9 mouse cellular contexts compared by ENCODE assay signal in the genomic region with DNA sequence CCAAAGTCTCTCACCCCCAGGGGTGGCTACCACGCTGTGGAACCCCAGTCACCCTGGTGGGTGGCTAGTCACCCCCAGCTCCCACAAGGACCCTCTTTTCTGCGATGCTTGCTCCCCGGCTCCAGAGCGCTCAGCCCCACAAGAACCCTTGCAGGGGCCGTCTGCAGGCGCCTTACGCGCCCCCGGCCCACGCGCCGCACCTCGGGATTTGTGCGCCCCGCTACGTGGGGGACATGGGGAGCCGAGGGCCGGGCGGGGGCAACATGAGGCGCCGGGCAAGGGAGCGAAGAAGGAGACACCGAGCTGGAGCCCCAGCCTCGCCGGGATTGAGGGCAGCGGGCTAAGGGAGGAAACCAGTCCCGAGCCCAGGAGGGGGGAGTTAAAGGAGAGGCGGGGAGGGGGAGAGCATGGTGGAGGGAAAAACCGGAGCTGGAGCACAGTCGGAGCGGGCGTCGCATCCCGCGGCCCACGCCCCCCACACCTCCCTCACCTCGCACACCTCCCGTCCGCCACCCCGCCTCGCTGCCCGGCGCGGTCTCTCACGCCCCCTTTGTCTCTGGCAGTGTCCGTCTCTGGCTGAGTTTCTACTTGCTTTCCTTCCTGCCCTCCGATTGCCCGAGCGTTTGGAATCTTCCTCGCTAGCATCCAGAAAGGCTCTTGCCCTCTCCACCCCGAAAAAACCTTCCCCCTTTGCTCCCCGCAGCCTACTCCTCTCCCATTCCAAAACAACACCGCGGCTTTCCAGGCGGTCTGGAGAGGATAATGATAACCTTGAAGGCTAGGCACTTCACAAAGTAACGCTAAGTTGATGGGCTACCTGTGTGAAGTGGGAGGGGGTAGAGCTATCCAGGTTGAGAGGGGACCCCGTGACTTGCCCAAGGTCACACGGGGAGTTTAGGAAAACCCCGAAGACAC. TPM values are rescaled to one million over a fixed set of nuclear protein-coding genes. Genes with fewer than 3 reads are reported as not detected.
A peak's percentile ranks its signal among the peaks of the same experiment; 100 is the strongest.
DNase-seq lines count a peak whose midpoint lies in the region; ATAC-seq lines count a peak whose summit lies in the region.
"Had no signal": no experiment of that assay in that cellular context is flagged by ENCODE, and none has a peak within 500 bp of the region (broad histone marks: within the 10 kb centered on the region; RNA-seq: fewer than 3 reads in every experiment).

A gene (minus strand): TSS at position 355 of the 915 bp plus-strand sequence.

- peak; percentile 68 for ATAC-seq in kidney, embryonic 14.5 days (ENCODE audit: low FRiP score, low TSS enrichment)
- no peak for ATAC-seq in heart, embryonic 13.5 days (ENCODE audit: extremely low read depth, insufficient number of reproducible peaks, low FRiP score, low TSS enrichment)
- peak; percentile 73 for ATAC-seq in midbrain, embryonic 13.5 days
- no peak for ATAC-seq in erythroblast, adult 5-6 weeks (replicated peaks; ENCODE audit: low FRiP score, poor library complexity, severe bottlenecking)

- DNase-seq in kidney, adult 9 months: no peak
- DNase-seq in embryo, embryonic 10 days (ENCODE audit: low spot score): peak; percentile 86
- peak in 1 of 2 experiments; percentile 39 for DNase-seq in layer of hippocampus, postnatal 25 days (ENCODE audit: extremely low spot score in 1 of 2, low spot score in 1 of 2)
- DNase-seq in thymus, postnatal 0 days (ENCODE audit: low spot score): no peak

- under 1% methylated on average over 52 of the region's 59 CpGs for WGBS in kidney, embryonic 14.5 days
- under 1% methylated on average over 40 of the region's 59 CpGs for WGBS in heart, embryonic 13.5 days
- under 1% methylated on average over 54 of the region's 59 CpGs for WGBS in midbrain, embryonic 13.5 days

- peaks cover 5% of the 10 kb centered on the region; the same call in 1 of the 2 replicates for H3K27me3 ChIP-seq in kidney, embryonic 14.5 days (ENCODE audit: control insufficient read depth, insufficient read depth, low read length)
- H3K27me3 ChIP-seq in heart, embryonic 13.5 days (replicated peaks): peaks cover 28% of the 10 kb centered on the region
- H3K27me3 ChIP-seq in midbrain, embryonic 13.5 days: no peaks in the 10 kb centered on the region

- peak within 1 kb of the TSS; percentile 89 for H3K9ac ChIP-seq in kidney, embryonic 14.5 days (ENCODE audit: low read depth, low read length)
- H3K9ac ChIP-seq in heart, embryonic 13.5 days: peak within 1 kb of the TSS; percentile 94
- H3K9ac ChIP-seq in midbrain, embryonic 13.5 days (replicated peaks): peak within 1 kb of the TSS; percentile 99

- H3K36me3 ChIP-seq in kidney, embryonic 14.5 days (ENCODE audit: control insufficient read depth, insufficient read depth, low read length): peaks cover 26% of the 10 kb centered on the region
- H3K36me3 ChIP-seq in heart, embryonic 13.5 days: peaks cover 52% of the 10 kb centered on the region
- H3K36me3 ChIP-seq in midbrain, embryonic 13.5 days: peaks cover 41% of the 10 kb centered on the region

- no peaks in the 10 kb centered on the region for H3K9me3 ChIP-seq in kidney, embryonic 14.5 days (ENCODE audit: control insufficient read depth, low read length)
- no peaks in the 10 kb centered on the region for H3K9me3 ChIP-seq in heart, embryonic 13.5 days
- H3K9me3 ChIP-seq in midbrain, embryonic 13.5 days: no peaks in the 10 kb centered on the region

- peak within 1 kb of the TSS; percentile 42; the same call in 1 of the 2 replicates for H3K27ac ChIP-seq in kidney, embryonic 14.5 days (ENCODE audit: low read depth, low read length)
- peak within 1 kb of the TSS; percentile 98 for H3K27ac ChIP-seq in heart, embryonic 13.5 days (replicated peaks)
- peak within 1 kb of the TSS; percentile 92 for H3K27ac ChIP-seq in midbrain, embryonic 13.5 days
- H3K27ac ChIP-seq: macrophage had no signal

- peak within 1 kb of the TSS; percentile 69 for H3K4me3 ChIP-seq in kidney, embryonic 14.5 days (ENCODE audit: low read length)
- H3K4me3 ChIP-seq in heart, embryonic 13.5 days: peak within 1 kb of the TSS; percentile 76
- H3K4me3 ChIP-seq in midbrain, embryonic 13.5 days (replicated peaks): peak within 1 kb of the TSS; percentile 94

- H3K4me1 ChIP-seq in kidney, embryonic 14.5 days (ENCODE audit: control insufficient read depth, insufficient read depth, low read length): peaks cover 30% of the 10 kb centered on the region
- H3K4me1 ChIP-seq in heart, embryonic 13.5 days: peaks cover 69% of the 10 kb centered on the region
- H3K4me1 ChIP-seq in midbrain, embryonic 13.5 days (replicated peaks): peaks cover 70% of the 10 kb centered on the region

- H3K4me2 ChIP-seq in kidney, embryonic 14.5 days (replicated peaks; ENCODE audit: low read depth, low read length): peak within 1 kb of the TSS; percentile 99
- H3K4me2 ChIP-seq in heart, embryonic 13.5 days: peak within 1 kb of the TSS; percentile 95
- H3K4me2 ChIP-seq in midbrain, embryonic 13.5 days (replicated peaks): peak within 1 kb of the TSS; percentile 80

RNA-seq across cellular contexts. Expression of the gene that starts here (rescaled TPM):
- 3.9 and 9.0 TPM in 2 replicates for polyA plus RNA-seq in kidney, embryonic 14.5 days (2014; fragmentation: Nextera tagmentation; extraction: Ambion mirVana)
- 56.2 and 59.9 TPM in 2 replicates for polyA plus RNA-seq in heart, embryonic 13.5 days (2015; fragmentation: Nextera tagmentation; extraction: Ambion mirVana)
- total RNA-seq in layer of hippocampus, postnatal 25 days (2021): 100 to 1,000 TPM; 134 to 139 TPM
- polyA plus RNA-seq in midbrain, embryonic 13.5 days (2015; fragmentation: Nextera tagmentation; extraction: Ambion mirVana): 95.0 and 130 TPM in 2 replicates
- total RNA-seq in erythroblast, adult 5-6 weeks (2015; ENCODE audit: low replicate concordance): 1.2 TPM in 1 of 2 replicates, not detected in the other
- total RNA-seq in erythroblast, adult 5-6 weeks (2017; ENCODE audit: low replicate concordance): 1.3 and 2.2 TPM in 2 replicates
- 0.61 and 0.77 TPM in 2 replicates for polyA plus RNA-seq in thymus, postnatal 0 days (2015; fragmentation: Nextera tagmentation; extraction: Ambion mirVana)

Comparison
In these comparisons a context has a peak if more than half of its experiments do, and no peak if none do; other contexts are left out.
1. RNA of the gene that starts here (total RNA-seq): 134 to 139 TPM in layer of hippocampus, postnatal 25 days; 1.2 to 2.2 TPM in erythroblast, adult 5-6 weeks; every median in the first group is over 10 times any median in the second.
2. ATAC-seq: peak in kidney, embryonic 14.5 days (single experiment) and midbrain, embryonic 13.5 days (single experiment); none in heart, embryonic 13.5 days (single experiment) and erythroblast, adult 5-6 weeks (single experiment).
3. H3K27ac ChIP-seq: peak in every context shown above with its lines; median percentile 98 in heart, embryonic 13.5 days; 92 in midbrain, embryonic 13.5 days; 42 in kidney, embryonic 14.5 days.
4. Peak in every context shown above with its lines, with median percentiles within 50 percentile points of each other: H3K4me2 ChIP-seq, H3K4me3 ChIP-seq and H3K9ac ChIP-seq.